Mouse (Mus musculus) erythroblast, embryonic 14.5 days (primary cell): ENCODE results near the gene Fbxo17. TPM values are rescaled to one million over a fixed set of nuclear protein-coding genes. Genes with fewer than 3 reads are reported as not detected.

Source experiments
- H3K27me3 ChIP-seq: 2 replicates; pipeline ENCODE4 v1.6.1; 2012; ENCODE audit warnings: inconsistent platforms; ENCODE audit not compliant: control insufficient read depth
- H3K36me3 ChIP-seq: 2 replicates; pipeline ENCODE4 v1.6.1; 2012; ENCODE audit warnings: mild to moderate bottlenecking, inconsistent platforms; ENCODE audit not compliant: control insufficient read depth
- H3K4me1 ChIP-seq: 2 replicates; pipeline ENCODE4 v1.6.1; 2012; ENCODE audit warnings: inconsistent platforms; ENCODE audit not compliant: control insufficient read depth
- H3K4me3 ChIP-seq: replicated peaks from 2 replicates; pipeline ENCODE3; 2012; ENCODE audit warnings: moderate library complexity, mild to moderate bottlenecking, inconsistent platforms
- H3K9me3 ChIP-seq: 2 replicates; pipeline ENCODE4 v1.6.1; 2012; ENCODE audit warnings: low read length, inconsistent platforms, mixed read lengths; ENCODE audit not compliant: control insufficient read depth
- GATA1 ChIP-seq: IDR thresholded peaks from 2 replicates; pipeline ENCODE4 v1.6.1; 2012; ENCODE audit warnings: low read length, inconsistent platforms, mixed read lengths
- TAL1 ChIP-seq: IDR thresholded peaks from 3 replicates; pipeline ENCODE4 v1.6.1; 2012; ENCODE audit warnings: low read length, inconsistent platforms, mixed read lengths
- polyA plus RNA-seq: library from polyadenylated mRNA; stranded (reverse); fragments of >175 nt; gene quantifications from 2 replicates; pipeline ENCODE4 v1.2.3, GENCODE M21; 2012

The Fbxo17 gene
- polyA plus RNA-seq, 1 experiment, result 0.03 TPM

DNA sequence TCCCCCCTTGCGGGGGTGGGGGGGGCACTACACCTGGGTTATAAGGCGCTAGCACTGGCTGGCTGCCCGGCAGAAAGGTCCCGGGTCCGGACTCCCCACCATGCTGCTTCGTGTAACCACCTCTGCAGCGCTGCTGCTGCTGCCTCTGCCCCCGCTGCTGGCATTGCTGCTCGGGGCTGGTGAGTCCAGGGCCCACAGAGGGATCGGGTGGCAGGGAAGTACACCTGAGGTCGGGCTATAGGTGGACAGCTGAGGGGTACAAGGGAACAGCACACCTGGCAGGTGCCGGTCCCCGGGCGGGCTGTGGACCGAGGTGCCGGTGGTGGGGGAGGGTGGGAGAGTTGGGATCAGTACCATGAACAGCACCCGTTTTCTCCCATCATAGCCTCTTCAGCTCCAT is 39.5 kb downstream of the Fbxo17 start, which contains the start of gene Ccer2:
Gene Ccer2 (plus strand): TSS at position 96 of the 400 bp plus-strand sequence.
- Histone ChIP-seq H3K9me3 (no peaks in the 10 kb centered on the region), H3K27me3 (peaks cover 23% of the 10 kb centered on the region), H3K4me1 (no peaks in the 10 kb centered on the region), H3K36me3 (peaks cover 48% of the 10 kb centered on the region), H3K4me3 (no peak within 1 kb of the TSS)
- TF ChIP-seq GATA1 (no peak), TAL1 (no peak)

DNA sequence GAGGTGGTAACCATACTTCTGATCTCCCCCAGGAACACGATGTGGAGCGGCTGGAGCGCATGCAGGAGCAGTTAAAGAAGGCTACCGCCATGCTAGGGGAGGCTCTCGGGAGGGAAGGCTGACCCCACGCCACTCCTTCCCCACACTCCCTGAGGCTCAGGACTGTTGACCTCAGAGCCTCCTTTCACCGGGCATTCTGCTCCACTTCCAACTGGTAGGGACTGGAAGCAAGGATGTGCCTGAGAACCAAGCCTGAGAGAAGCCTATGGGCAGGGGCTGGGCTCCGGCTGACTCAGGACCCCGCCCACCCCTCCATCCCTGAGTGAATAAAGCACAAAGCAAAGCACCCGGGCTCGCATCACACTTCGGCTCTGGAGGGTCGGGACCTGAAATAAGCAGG is 42.0 kb downstream of the Fbxo17 start:
- Histone ChIP-seq H3K4me3 (no peak overlapping the region), H3K36me3 (peaks cover 55% of the 10 kb centered on the region), H3K4me1 (no peaks in the 10 kb centered on the region), H3K9me3 (no peaks in the 10 kb centered on the region), H3K27me3 (peaks cover 23% of the 10 kb centered on the region)
- TF ChIP-seq GATA1 (no peak), TAL1 (no peak)

DNA sequence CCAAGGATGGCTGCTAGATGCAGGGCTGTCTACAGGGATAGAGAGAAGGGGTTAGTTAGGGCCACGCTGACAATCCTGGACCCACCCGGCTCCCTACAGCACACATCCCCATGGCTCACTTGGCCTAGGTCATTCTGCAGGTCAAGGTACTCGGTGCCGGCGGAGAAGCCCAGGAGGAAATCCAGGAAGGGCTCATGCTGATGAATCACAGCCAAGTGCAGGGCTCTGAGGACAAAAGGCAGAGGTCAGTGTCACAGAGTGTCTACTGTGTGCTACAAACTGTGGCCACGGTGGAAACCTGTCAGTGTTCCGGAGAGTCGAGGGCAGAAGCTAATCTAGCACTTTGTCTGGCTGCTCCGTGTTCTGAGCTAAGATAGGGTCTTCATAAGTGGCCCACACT is 45.3 kb downstream of the Fbxo17 start:
- H3K4me1 ChIP-seq, result peaks cover 19% of the 10 kb centered on the region
- no peak for TF ChIP-seq TAL1
- TF ChIP-seq GATA1, result no peak
- H3K36me3 ChIP-seq, result peaks cover 52% of the 10 kb centered on the region
- H3K9me3 ChIP-seq, result no peaks in the 10 kb centered on the region
- H3K4me3 ChIP-seq, result no peak overlapping the region
- H3K27me3 ChIP-seq, result peaks cover 5% of the 10 kb centered on the region

DNA sequence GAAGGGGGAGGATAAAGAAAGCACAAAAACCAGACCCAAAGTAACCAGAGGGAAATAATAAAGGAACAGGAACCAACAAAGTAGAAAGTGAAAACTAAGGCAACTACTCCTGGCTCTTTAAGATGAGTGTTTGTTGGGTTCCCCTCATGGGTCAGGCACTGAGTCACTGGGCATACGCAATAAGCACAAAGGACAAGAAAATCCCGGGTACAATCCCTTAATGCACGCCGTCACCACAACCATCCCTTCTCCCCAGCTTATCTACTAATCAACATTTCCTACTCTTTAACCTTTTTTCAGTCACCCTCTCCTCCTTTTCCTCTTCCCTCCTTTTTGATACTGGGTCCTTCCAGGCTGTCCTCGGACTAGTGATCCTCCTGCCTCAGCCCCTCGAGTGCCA is 48.6 kb downstream of the Fbxo17 start:
- Histone ChIP-seq H3K4me3 (peak overlapping the region; percentile 81), H3K4me1 (peaks cover 51% of the 10 kb centered on the region), H3K36me3 (peaks cover 28% of the 10 kb centered on the region), H3K27me3 (no peaks in the 10 kb centered on the region), H3K9me3 (no peaks in the 10 kb centered on the region)
- TF ChIP-seq GATA1 (no peak), TAL1 (no peak)

DNA sequence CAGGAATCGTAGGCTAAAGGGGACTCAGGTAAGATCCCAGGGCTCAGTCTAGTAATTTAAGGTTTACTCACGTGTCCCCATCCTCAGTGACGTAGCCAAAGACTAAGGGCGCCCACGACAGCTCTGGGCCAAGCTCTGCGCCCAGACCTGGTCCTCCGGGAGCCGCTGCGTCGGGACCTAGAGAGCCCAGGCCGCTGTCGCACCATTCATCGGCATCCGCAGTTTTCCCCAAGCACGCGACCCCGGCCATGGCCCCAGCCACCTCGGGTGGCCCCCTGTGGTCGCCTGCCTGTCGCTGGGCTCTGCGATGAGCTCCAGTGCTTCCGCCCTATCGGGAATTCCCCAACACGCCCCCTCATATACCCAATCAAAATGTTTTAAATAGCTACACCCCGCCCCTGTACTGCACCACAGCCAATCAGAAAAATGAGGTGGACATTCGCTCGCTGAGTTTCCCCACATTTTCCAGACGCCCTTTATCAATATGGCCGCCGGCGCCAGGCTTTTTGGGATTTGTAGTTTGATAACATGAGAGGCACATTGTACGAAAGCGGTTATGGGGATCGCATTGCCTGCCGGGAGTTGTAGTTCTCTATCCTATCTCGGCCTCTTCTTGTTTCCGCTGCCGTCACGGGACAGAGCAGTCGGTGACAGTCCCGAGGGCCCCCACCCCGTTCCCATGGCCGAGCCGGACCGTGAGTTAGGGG is 49.7 kb downstream of the Fbxo17 start, which contains the start of gene Sirt2:
Gene Sirt2 (plus strand): TSS at position 563 of the 707 bp plus-strand sequence.
- TF ChIP-seq GATA1 (peak; percentile 15; the same call in 1 of the 2 replicates), TAL1 (no peak)
- Histone ChIP-seq H3K9me3 (no peaks in the 10 kb centered on the region), H3K4me3 (peak within 1 kb of the TSS; percentile 81), H3K36me3 (peaks cover 18% of the 10 kb centered on the region), H3K27me3 (no peaks in the 10 kb centered on the region), H3K4me1 (peaks cover 62% of the 10 kb centered on the region)

DNA sequence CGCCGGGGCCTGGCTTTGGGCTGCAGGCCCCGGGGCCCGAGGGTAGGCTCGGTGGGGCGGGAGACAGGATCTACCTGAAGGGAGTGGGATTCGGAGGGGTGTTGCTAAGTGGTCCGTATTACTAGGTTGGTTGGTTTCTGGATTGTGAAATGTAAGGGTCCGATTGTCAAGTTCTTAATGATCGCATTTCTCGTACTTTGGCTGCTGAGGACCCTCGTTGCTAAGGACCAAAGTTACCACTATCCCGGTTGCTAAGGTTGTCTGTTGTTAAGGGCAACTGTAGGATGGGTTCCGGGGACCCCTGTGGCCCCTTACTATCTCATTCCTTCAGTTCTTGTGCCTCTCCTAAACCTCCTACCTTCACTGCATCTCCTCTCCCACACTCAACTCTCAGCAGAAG is 50.3 kb downstream of the Fbxo17 start:
- H3K27me3 ChIP-seq, result no peaks in the 10 kb centered on the region
- H3K36me3 ChIP-seq, result peaks cover 15% of the 10 kb centered on the region
- H3K4me1 ChIP-seq, result peaks cover 68% of the 10 kb centered on the region
- H3K4me3 ChIP-seq, result peak overlapping the region; percentile 81
- no peaks in the 10 kb centered on the region for H3K9me3 ChIP-seq
- TF ChIP-seq GATA1 (no peak), TAL1 (no peak)

DNA sequence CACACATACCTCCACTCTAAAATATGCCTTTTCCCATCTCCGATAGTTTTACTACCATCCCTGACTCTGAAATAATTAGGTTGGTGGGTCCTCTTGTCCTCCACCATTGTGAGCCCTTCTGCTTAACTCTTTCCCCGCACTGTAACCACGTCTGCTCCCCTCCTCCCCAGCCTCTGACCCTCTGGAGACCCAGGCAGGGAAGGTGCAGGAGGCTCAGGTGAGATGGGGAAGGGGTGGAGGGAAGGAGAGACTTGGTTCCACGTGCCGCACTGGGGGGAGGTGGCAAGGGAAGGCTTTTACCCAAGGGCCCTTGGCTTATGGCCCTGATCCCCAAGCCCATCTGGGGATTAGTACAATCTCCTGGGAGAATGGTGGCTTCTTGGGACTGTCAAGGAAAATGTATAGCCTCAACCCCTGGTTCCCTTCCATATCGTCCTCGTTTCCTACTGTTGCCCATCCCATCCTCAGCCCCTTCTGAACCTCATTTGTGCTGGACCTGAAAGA is 50.9 kb downstream of the Fbxo17 start, which contains the start of gene Nfkbib:
Gene Nfkbib (minus strand): TSS at position 51 of the 504 bp plus-strand sequence.
- Histone ChIP-seq H3K27me3 (no peaks in the 10 kb centered on the region), H3K4me3 (peak within 1 kb of the TSS; percentile 81), H3K36me3 (peaks cover 12% of the 10 kb centered on the region), H3K4me1 (peaks cover 68% of the 10 kb centered on the region), H3K9me3 (no peaks in the 10 kb centered on the region)
- no peak for TF ChIP-seq TAL1
- no peak for TF ChIP-seq GATA1

DNA sequence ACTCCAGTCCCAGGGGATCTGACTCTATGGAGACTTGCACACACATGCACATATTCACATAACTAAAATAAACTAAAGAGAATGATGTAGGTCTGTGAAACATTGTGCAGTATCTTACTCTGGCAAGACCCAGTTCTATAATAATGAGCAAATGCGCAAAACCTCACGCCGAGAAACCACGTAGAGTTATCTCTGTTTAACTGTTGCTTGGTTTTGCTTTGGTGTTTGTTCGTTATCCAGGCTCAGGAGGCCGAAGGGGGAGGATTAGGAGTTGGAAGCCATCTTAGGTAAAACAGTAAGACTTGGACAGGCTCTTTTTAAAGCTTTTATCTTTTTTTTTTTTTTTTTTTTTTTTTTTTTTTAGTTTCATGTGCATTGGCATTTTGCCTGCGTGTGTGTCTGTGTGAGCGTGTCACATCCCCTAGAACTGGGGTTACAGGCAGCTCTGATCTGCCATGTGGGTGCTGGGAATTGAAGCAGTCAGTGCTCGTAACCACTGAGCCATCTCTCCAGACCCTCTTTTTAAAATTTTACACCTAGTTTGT is 52.9 kb downstream of the Fbxo17 start:
- peaks cover 68% of the 10 kb centered on the region for H3K4me1 ChIP-seq

DNA sequence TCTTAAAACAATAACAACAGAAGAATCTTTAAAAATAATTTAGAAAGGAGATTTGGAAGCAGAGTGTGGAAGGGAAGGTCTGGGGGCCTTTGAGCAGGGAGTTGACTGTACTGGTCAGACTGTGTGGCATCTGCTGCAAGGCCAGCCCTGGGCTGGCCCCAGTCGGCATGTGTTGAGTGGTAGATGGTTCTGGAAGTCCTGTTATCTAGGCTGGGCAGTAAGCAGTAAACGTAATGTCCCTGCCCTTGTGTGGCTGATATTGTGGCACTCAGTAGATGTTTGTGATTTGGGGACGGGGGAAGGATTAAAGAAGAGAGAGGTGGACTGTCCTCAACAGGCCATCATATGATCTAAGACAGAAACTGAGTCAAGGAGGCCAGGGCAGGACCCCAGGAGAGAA is 53.7 kb downstream of the Fbxo17 start:
- H3K4me3 ChIP-seq, result no peak overlapping the region
- peaks cover 59% of the 10 kb centered on the region for H3K4me1 ChIP-seq
- no peaks in the 10 kb centered on the region for H3K9me3 ChIP-seq
- TF ChIP-seq TAL1 (peak; percentile 36; the same call in 1 of the 3 replicates), GATA1 (no peak)
- H3K36me3 ChIP-seq, result peaks cover 16% of the 10 kb centered on the region
- no peaks in the 10 kb centered on the region for H3K27me3 ChIP-seq

More for the DNA sequence above, 52.9 kb downstream of the Fbxo17 start:
- Histone ChIP-seq H3K9me3 (no peaks in the 10 kb centered on the region), H3K4me3 (no peak overlapping the region), H3K27me3 (no peaks in the 10 kb centered on the region), H3K36me3 (peaks cover 14% of the 10 kb centered on the region)
- TF ChIP-seq GATA1, result no peak
- TF ChIP-seq TAL1, result no peak
